Mouse (Mus musculus) layer of hippocampus, adult 8-10 months (tissue): Measurements from ENCODE around the gene Mex3b. TPM values are rescaled to one million over a fixed set of nuclear protein-coding genes. Genes with fewer than 3 reads are reported as not detected.

Source experiments
- DNase-seq, 2 experiments: peaks; one replicate each; pipeline ENCODE4 v3.0.0; 2022; ENCODE audit warnings: low spot score in 2 of 2
- total RNA-seq, 4 experiments: library from RNA; stranded (reverse); gene quantifications; 2 replicates each; pipeline ENCODE4 v1.2.4; 2022

The Mex3b gene
- total RNA-seq, 4 experiments from 2014 or later: 17.1 to 19.7 (median 19.1) TPM

- DNase-seq: no peak
These were observed 44.4 kb downstream of the Mex3b start for GRCm38 (mm10) chr7:82911501-82911900.

- DNase-seq: no peak
These were observed 47.2 kb downstream of the Mex3b start for GRCm38 (mm10) chr7:82914297-82914696.

Other genes starting within 250 kb of the Mex3b start
- 10 to 100 TPM in 2 of 4 experiments, 1 to 10 TPM in 2; 6.5 to 10.3 (median 9.4) TPM for gene Saxo2, start 218.8 kb upstream of the Mex3b start, total RNA-seq
- 10 to 100 TPM; 18.1 to 25.6 (median 19.1) TPM for gene Efl1, start 218.7 kb upstream of the Mex3b start, total RNA-seq